Mouse (Mus musculus) heart, adult 9 months (tissue): Measurements from ENCODE around the gene Kcnc2.
"Not testable (repeated sequence)": the region's sequence is repeated elsewhere in the genome, so short reads cannot be mapped to it uniquely, and the experiment has no call there.

Source experiments
- DNase-seq, 2 experiments: peaks; one replicate each; pipeline ENCODE4 v3.0.0; 2022; ENCODE audit warnings: low spot score in 2 of 2

Gene Kcnc2

DNA sequence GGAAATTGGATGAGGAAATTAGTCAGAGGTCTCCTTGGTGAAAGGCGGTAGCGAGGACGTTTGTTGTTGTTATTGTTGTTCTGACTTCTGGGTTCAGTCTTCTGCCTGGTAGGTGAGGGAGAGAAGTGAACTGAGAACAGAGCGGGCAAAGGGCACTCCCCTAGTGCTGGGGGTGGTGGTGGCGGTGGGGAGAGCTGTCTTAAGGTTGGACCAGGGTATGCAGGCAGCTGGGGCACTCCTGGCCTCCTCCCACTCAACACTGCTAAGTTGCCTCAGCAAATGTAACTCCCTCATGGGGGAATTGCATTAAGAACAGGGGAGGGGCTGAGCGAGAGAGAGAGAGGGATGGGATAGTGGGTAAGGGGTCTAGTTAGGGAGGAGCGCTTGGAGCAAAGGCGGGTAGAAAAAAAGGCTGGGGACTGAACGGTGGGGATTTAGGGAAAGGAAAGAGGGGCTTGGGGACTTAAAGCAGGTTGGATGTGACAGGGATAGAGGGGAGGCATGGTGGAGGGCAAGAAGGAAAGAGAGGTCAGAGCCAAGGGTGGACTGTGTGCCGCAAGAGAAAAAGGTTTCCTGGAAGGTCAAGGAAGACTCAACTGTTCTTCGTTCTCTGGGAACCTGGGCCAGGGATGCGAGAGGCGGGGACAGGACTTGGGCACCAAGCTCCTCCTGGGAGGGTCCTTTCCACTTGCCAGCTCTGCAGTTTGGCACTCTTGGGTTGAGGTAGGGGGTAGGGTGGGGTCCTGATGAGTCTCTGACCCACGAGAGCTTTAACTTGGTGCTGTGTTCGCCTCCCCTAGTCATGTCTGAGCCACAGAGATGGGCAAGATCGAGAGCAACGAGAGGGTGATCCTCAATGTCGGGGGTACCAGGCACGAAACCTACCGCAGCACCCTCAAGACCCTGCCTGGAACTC, at the start of gene Kcnc2:
Gene Kcnc2 (plus strand): TSS at position 235 of the 916 bp plus-strand sequence.
- no peak for DNase-seq

DNA sequence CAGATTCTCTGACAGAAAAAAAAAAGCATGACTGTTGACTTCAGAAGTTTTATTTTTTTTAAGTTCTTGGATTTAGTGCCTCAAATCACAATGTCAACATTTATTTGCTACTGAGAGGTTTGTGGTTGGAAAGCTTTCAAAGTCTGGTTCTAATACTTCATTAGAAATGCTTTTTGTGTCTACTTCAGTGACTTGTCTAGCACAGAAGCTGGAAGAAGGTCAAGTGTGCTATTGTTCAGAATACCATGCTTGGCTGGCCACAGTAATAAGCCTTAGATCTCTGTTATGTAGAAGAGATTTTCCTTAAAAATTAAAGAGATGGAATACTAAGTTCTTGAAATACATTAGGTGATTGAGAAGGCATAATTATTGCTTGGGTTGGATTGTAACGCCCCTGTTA, 43.8 kb upstream of the Kcnc2 start:
- DNase-seq: no peak

DNA sequence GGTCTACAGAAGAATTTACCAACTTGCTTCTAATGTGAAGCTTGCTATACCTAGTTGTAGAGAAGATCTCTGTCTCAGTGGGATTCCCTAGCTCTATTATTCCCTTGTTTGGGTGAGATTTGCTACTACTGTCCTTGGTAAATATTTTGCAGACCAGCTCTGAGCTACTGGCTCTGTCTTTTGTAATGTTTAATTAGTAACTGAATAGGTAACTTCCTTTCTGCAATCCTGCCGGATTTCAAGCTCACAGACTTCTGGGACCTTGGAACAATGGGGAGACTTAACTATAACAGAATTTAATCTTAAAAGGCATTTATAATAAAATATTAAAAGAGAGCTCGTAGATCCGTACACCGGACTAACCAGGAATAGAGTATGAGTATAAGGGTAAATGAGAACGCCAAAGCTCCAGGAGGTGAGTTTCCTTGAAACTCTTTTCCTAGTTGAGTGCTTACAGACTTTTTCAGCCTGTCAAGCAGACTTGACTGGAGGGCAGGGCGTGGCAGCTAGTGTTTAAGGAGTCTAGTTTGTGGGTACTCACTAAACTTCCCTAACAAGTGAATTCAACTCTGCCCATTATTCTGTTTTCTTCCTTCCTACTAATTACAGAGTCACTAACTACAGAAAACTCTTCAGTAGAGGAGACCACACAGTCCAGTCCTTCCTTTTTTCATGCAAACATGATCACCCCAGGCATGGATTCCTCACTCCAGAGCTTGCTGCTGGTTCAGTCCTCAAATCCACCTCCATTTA, 41.7 kb upstream of the Kcnc2 start:
- DNase-seq: not testable (repeated sequence)

DNA sequence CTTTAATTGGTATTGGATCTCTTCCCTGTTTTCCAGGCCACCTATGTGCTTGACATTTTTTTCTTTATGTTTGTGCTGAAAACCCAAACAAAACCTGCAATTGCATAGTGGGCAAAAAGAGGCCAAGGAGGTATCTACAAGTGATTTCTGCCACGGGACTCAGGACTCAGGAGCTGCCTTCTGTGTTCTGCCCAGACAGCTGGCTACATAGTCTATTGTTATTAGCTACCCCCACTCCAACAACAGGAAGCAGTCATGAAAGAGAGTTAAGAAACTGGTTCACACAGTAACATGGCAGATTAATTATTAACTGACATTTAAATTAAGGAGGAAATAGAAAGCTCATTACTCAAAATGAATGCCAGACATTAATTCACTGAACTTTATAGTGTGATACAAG, 38.2 kb upstream of the Kcnc2 start:
- DNase-seq: not testable (repeated sequence)

DNA sequence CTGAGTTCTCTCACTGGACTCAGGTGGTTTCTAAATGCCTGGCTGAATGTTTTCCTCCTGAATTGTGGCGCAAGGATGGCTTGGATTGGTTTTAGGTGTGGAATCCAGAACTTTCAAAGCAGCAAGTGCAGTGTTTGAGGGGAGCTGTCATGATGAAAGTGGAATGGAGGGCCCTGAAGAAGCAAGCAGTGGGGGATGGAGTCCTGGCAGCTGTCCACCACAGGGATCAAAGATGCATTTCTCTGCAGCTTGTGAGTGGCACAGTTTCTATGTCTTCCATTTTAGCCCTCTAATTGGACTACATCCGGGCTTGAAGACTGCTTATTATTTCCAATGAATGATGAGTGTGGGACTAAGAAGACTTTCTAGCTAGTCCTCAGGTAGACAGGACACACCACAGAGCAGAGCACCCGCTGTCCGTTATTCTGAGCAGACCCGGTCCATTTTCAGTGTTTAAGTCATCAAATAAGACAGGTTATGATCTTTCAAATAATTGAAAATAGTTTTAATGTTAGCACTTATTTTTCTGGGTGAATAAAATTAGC, 35.5 kb upstream of the Kcnc2 start:
- DNase-seq: not testable (repeated sequence)

DNA sequence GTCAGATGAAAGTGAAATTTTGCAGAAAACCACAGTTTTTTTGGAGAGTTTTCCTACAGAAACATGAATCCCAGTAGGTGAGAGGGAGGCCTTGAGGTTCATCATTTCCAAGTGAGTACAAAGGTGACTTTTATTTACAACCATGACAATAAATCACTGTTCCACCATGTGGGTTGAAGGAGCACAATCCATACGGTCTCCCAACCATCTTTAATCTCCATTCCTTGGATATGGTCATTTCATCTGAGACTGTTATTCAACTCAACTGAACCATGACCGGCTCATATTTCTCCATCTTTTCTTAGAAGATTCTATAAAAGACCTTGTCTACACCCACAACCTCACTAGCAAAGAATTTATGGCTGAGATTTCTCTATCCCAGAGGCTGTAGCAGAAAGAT, 22.6 kb upstream of the Kcnc2 start:
- DNase-seq: no peak

DNA sequence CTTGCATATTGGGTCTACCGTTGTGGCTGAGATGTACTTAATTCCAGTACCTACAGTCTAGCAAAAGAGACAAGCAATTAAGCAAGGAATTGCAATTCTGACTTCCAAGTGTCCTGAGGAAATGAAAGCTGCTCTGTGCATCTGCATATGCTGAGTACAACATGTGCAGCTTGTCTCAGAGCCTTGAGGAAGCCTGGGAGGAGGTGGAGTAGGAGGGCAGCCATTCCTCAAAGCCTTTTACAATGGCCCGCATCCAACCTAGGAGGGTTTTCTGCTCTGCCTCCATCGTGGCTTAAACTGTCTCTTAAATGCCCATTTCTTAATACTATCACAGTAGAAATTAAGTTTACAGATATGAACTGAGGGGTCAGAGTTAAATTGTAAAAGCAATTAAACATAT, 7.5 kb upstream of the Kcnc2 start:
- DNase-seq: no peak

DNA sequence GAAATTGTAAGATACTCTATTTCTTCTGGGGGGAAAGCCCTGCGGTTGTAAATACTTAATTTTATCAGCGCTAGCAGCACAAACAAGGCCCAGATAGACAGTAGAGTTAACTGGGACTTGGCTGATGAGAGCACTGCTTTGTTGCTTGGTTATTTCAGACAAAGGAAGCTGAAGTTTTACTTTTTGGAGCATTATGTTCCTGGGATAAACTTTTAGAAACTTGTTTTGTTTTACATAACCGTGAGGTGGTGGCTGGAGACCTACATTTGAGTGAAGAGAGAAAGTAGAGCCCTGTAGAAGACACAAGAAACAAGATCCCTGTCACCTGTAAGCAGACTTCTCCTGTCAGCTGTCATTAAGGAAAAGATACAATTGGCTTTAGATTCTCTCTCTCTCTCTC, 1.4 kb upstream of the Kcnc2 start:
- no peak for DNase-seq

DNA sequence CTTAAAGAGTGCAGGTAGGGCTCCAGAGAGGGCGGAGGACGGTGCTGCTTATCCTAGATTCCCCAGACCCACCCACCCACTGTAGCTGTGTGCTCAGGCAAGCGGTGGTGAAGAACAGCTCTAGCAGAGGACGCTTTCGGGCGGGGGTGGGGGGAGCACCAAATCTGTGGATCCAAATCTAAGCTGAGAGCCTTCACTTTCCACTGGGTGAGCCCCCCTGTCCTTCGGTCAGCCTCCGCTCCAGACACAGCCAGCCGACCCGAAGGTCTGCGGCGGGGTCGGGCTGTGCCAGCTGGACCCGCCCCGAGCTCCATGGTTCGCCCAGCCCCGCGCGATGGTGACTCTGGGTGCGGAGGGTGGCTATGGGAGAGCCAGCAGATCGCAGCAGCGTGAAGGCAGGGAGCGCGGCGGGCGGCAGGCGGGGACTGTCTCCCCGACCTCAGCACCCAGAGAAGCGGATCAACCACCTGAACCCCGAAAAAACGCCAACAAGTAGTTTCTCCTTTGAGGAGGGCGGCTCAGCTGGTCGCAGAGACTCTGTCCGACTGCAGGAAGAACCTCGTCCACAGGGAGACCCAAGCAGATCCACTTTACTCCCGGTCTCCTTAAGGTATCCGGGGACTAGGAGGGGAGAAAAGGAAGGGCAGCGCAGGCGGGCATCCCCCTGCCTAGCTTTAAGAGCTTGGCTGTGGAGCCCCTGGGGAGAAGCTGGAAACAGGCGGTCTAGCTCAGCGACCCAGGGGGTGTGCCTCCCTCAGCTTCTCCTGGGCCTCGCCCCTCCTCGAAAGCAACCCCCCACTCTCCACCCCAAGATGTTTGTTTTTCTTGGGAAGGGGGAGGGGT, 761 bp upstream of the Kcnc2 start:
- no peak for DNase-seq

DNA sequence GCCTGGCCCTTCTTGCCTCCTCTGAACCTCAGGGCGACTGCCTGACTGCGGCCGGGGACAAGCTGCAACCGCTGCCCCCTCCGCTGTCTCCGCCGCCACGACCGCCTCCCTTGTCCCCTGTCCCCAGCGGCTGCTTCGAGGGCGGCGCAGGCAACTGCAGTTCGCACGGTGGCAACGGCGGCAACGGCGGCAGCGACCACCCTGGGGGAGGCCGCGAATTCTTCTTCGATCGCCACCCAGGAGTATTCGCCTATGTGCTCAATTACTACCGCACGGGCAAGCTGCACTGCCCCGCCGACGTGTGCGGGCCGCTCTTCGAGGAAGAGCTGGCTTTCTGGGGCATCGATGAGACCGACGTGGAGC, 863 bp downstream of the Kcnc2 start:
- DNase-seq: no peak

DNA sequence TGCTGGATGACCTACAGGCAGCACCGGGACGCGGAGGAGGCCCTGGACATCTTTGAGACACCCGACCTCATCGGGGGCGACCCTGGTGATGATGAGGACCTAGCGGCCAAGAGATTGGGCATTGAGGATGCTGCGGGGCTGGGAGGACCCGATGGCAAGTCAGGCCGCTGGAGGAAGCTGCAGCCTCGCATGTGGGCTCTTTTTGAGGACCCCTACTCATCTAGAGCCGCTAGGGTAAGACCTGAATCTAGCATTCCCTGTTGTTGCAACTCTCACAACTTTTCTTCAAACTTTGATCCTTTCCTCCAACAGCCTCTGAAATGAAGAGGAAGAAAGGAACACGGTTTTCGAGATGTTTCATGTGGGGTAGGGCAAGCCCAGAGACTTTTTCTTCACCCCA, 1.2 kb downstream of the Kcnc2 start:
- no peak for DNase-seq

DNA sequence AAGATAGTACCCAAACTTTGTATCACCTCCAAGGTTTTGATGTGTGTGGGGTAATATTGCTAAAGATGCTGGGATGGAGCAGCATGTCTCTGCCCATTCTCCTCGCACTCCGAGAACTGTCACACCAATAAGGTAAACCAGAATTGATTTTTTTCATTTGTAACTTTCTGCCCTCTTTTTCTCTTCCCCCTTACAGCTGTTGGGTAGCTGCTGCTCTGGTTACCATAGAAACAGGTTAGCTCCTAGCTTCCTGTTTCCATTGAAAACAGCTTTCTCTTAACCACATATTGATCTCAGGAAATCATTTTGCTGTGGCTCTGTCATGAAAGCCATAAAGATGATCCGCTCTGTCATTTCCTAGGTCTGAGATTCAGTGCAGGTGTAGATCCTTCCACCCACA, 7.1 kb downstream of the Kcnc2 start:
- no peak for DNase-seq

DNA sequence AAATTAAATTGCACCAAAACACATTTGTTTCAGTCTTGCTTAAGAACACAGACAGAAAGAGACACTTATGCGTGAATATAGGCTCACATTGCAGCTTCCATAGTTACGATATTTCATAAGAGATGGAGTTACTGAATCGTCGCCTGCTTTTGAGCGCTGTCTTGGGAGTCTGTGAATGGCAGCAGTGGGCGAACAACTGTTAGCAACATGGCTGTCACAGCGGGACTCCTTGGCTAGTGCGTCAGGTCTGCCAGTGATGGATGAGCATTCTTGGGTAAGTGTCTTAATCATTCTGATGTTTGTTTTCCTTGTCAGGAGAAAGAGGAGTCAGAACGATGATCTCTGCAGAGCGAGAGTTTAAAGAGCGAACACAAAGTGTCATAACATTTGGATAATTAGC, 44.2 kb downstream of the Kcnc2 start:
- DNase-seq: no peak

DNA sequence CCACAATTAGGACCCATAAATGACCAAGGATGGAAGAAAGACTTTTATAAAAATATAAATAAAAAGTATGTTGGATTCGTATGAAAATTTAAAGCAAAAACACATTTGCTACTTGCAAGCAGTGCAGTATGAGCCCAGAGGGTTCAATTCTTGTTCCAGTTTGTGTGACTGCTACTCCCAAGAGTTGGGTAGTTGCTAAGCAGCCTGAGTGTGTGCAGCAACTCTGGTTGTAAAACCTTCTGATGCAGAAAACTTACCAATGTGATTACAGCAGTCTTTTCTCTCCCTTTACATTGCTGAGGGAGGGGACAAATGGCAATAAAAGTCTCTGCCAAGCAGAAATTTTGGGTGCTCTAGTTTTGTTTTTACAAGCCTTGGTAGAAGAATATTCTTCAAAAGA, 46.9 kb downstream of the Kcnc2 start:
- no peak for DNase-seq

DNA sequence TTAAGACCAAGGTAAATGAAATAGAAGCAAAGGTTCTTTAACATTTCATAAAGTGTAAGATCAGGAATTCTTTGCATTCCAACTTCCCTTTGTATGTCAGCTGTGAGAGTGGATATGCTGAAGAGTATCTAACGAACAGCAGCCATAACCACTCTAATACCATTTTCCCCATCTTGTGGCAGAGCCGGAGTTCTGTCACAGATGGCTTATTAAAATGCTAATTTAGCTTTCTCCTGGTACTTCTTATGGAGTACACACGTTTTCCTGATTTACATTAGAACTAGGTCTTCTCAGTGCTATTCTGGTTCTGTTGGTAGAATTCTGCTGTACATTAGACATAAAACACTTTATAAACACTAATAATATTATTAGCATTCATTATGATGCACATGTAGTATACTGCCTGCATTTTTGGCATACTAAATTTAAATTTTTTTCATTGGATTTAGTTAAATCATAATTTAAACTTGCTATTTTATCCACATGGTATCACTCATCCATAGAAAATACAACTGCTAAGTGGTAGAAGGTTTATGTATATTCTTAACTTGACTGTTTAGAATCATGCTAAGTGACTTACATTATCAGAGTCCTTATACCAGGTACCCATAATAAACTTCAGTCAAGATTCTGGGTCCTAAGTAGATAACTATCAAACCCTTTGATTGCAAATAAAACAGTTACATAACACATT, 86.9 kb downstream of the Kcnc2 start:
- DNase-seq: no peak

DNA sequence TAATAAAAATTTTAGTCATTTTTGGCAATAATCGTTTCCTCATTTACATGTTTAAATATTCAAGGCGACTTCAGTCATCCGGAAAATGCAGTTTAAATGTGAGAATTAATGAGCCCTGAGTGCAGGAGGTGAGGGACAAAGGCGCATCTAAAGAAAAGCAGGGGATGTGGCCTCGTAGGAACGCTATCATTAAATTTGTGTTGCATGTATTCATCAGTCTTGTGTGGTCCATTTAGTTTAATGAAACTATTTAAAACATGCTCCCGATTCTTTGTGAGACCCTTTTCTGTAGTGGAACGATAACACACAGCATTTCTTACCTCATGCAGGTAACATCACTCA, 87.4 kb downstream of the Kcnc2 start:
- DNase-seq: no peak

DNA sequence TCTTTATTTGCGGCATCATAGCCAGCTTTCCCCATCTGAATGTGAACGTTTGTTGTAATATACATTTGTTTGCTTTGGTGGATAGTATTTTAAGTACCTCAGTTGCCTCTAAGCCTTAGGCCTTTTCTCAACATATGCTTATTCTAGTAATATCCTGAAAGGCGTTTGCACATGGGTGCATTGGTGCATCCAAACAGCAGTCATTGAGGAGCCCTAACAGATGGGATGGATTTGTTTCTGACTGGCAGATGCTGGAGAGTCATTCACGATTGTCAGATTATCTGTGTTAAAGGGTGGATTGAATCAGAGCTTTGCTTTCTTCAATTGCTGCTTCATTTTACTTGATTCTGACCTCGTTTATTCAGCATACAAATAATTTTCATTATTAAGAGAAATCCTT, 89.8 kb downstream of the Kcnc2 start:
- no peak for DNase-seq

DNA sequence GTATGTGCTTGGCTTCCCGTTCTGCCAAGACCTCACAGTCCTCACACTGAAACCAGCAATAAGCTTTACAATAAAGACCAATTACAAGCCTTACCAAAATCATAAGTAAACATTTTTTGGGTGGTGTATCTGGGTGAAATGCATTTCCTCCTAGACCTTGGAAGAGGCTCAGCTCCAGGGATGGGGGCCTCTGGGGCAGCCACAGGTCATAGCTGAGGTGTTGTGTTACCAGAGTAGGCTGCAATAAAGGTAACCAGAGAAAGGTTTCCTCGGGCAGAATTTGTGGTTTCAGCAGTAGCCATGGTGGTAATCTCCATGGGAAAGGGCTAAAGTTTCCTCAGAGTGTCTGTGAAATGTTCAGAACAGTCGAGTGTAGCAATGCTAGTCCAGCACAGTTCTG, 97.4 kb downstream of the Kcnc2 start:
- no peak for DNase-seq

DNA sequence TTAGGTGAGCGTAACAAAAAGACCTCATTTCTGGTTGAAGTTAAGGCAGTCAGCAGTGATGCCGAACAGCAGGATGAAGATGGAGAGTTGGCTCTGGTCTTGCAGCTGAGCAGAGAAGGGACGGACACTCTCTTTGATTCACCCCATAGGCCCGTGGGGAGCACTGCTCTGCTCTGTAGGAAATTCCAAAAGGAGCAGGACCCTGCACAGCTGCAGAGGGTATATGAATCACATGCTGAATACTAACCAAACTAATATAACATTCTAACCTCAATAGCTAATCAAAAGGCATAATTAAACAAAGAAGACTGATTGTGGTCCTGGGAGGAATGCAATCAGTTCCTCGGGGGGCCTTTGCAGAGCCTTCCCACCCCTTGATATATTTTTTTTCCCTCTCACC, 106.2 kb downstream of the Kcnc2 start:
- no peak for DNase-seq

DNA sequence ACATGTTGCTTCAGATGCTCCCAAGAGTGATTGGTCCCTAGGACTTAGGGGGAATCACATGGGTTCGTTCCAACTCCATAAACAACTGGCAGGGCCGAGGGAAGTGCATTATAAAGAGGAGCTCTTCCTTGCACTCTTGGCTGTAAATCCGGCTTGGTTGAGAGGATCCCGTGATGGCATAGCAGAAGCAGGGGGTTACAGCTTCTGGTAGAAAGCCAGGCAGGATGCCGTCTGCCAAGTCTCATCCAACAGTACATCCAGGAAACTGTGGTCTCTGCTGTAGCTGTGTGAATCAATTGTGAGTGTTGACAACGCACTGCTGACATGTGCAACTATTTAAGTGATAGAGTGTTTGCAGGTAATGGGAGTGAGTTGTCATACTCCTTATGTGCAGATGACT, 107.5 kb downstream of the Kcnc2 start:
- DNase-seq: no peak

DNA sequence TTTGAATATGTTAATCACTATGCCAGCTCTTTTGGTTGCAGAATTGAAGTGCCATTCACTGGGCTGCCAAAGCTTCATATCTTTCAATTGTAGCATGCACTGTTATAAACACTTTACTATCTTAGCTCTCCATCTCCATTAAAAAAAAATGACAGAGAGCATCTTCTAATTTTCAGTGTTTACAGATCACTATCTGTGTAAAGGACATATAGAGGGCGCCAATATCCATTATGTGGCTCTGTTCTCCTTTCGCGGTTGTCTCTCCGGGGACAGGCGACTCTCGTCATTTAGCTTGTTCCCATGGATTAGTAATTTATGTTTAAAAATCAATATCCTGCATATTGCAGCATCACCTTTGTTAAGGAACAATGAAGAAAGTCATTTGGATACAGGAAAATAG, 109.7 kb downstream of the Kcnc2 start:
- no peak for DNase-seq
